Mouse (Mus musculus) midbrain, embryonic 11.5 days (tissue): ENCODE results near the gene Prdx6b. TPM values are rescaled to one million over a fixed set of nuclear protein-coding genes. Genes with fewer than 3 reads are reported as not detected.

Experiments used
- ATAC-seq: fragments of 200-750 bp; cut with Nextera tagmentation; 2 replicates; pipeline ENCODE4 v1.8.0; 2017; ENCODE audit warnings: moderate TSS enrichment, moderate library complexity; ENCODE audit not compliant: low FRiP score
- DNase-seq: peaks from one replicate; pipeline ENCODE4 v3.0.0; 2015; ENCODE audit warnings: low spot score; ENCODE audit errors: missing footprints
- H3K27ac ChIP-seq: fragments of 300-500 bp; sonication (generic); 2 replicates; pipeline ENCODE4 v1.5.1; 2014; ENCODE audit warnings: low read depth, low read length
- H3K27me3 ChIP-seq: fragments of 300-500 bp; sonication (generic); 2 replicates; pipeline ENCODE4 v1.6.1; 2014; ENCODE audit warnings: mild to moderate bottlenecking, low read length, moderate library complexity, mixed read lengths; ENCODE audit not compliant: control insufficient read depth, insufficient read depth
- H3K36me3 ChIP-seq: fragments of 300-500 bp; sonication (generic); 2 replicates; pipeline ENCODE4 v1.6.1; 2014; ENCODE audit warnings: mild to moderate bottlenecking, low read length, moderate library complexity, mixed read lengths; ENCODE audit not compliant: control insufficient read depth, insufficient read depth
- H3K4me1 ChIP-seq: fragments of 300-500 bp; sonication (generic); 2 replicates; pipeline ENCODE4 v1.6.1; 2014; ENCODE audit warnings: low read length; ENCODE audit not compliant: control insufficient read depth, insufficient read depth
- H3K4me2 ChIP-seq: fragments of 300-500 bp; sonication (generic); 2 replicates; pipeline ENCODE4 v1.6.1; 2014; ENCODE audit warnings: mild to moderate bottlenecking, moderate library complexity
- H3K4me3 ChIP-seq: fragments of 300-500 bp; sonication (generic); 2 replicates; pipeline ENCODE4 v1.5.1; 2014; ENCODE audit warnings: low read depth, low read length
- H3K9ac ChIP-seq: fragments of 300-500 bp; sonication (generic); 2 replicates; pipeline ENCODE4 v1.6.1; 2014; ENCODE audit warnings: low read length
- H3K9me3 ChIP-seq: fragments of 300-500 bp; sonication (generic); 2 replicates; pipeline ENCODE4 v1.6.1; 2016; ENCODE audit warnings: low read length; ENCODE audit not compliant: control insufficient read depth
- WGBS: fragments of 180-500 bp; shearing (Covaris S2); extraction: QIAGEN DNeasy Blood & Tissue Kit; methylation state at CpG from one replicate; pipeline ENCODE4 v1.1.7; 2014; 5-methylcytosine and 5-hydroxymethylcytosine counted together
- polyA plus RNA-seq: library from polyadenylated mRNA; unstranded; fragments of >200 nt; fragmentation: Nextera tagmentation; extraction: Ambion mirVana; gene quantifications from 2 replicates; pipeline ENCODE4 v1.2.1, GENCODE M21; 2014

Prdx6b gene
- not detected in 2 replicates for polyA plus RNA-seq

- H3K36me3 ChIP-seq: no peaks in the 10 kb centered on the region
- 88% methylated on average over 8 of the region's 8 CpGs for WGBS
- H3K4me3 ChIP-seq: no peak within 1 kb of the TSS
- no peak within 1 kb of the TSS for H3K27ac ChIP-seq
- H3K27me3 ChIP-seq: no peaks in the 10 kb centered on the region
- ATAC-seq (no peak), DNase-seq (no peak)
- H3K9me3 ChIP-seq: no peaks in the 10 kb centered on the region
- no peak within 1 kb of the TSS for H3K4me2 ChIP-seq
- H3K4me1 ChIP-seq: no peaks in the 10 kb centered on the region
- no peak within 1 kb of the TSS for H3K9ac ChIP-seq
Observed at GRCm38 (mm10) chr2:80292172-80292571, at the start of gene Prdx6b. Gene Prdx6b, plus strand, starts transcription at chr2:80292472.

GRCm38 (mm10) chr2:80247466-80247865 lies 44.8 kb upstream of the Prdx6b start:
- ATAC-seq (no peak), DNase-seq (no peak)
- Histone ChIP-seq H3K27ac (no peak overlapping the region), H3K4me3 (no peak overlapping the region), H3K27me3 (no peaks in the 10 kb centered on the region), H3K36me3 (no peaks in the 10 kb centered on the region), H3K9me3 (no peaks in the 10 kb centered on the region), H3K4me1 (no peaks in the 10 kb centered on the region), H3K9ac (no peak overlapping the region), H3K4me2 (no peak overlapping the region)
- WGBS: 93% methylated on average over 3 of the region's 3 CpGs

GRCm38 (mm10) chr2:80247868-80248267 lies 44.4 kb upstream of the Prdx6b start:
- DNase-seq (no peak), ATAC-seq (no peak)
- Histone ChIP-seq H3K9me3 (no peaks in the 10 kb centered on the region), H3K36me3 (no peaks in the 10 kb centered on the region), H3K4me1 (no peaks in the 10 kb centered on the region), H3K4me2 (no peak overlapping the region), H3K4me3 (no peak overlapping the region), H3K27ac (no peak overlapping the region), H3K27me3 (no peaks in the 10 kb centered on the region), H3K9ac (no peak overlapping the region)

- no peak for ATAC-seq
- Histone ChIP-seq H3K9me3 (no peaks in the 10 kb centered on the region), H3K27me3 (no peaks in the 10 kb centered on the region), H3K4me3 (no peak overlapping the region), H3K4me2 (no peak overlapping the region), H3K27ac (no peak overlapping the region), H3K4me1 (no peaks in the 10 kb centered on the region), H3K9ac (no peak overlapping the region), H3K36me3 (no peaks in the 10 kb centered on the region)
- no peak for DNase-seq
- 92% methylated on average over 3 of the region's 3 CpGs for WGBS
Observed at GRCm38 (mm10) chr2:80259888-80260672, 32.2 kb upstream of the Prdx6b start.

GRCm38 (mm10) chr2:80266894-80267293 lies 25.4 kb upstream of the Prdx6b start:
- ATAC-seq (peak; percentile 63; the same call in 1 of the 2 replicates), DNase-seq (peak; percentile 96)
- H3K27ac ChIP-seq: no peak overlapping the region
- no peak overlapping the region for H3K4me3 ChIP-seq
- 22% methylated on average over 11 of the region's 11 CpGs for WGBS
- no peak overlapping the region for H3K9ac ChIP-seq
- no peaks in the 10 kb centered on the region for H3K4me1 ChIP-seq
- H3K9me3 ChIP-seq: no peaks in the 10 kb centered on the region
- H3K27me3 ChIP-seq: no peaks in the 10 kb centered on the region
- H3K36me3 ChIP-seq: no peaks in the 10 kb centered on the region
- H3K4me2 ChIP-seq: peak overlapping the region; percentile 25; the same call in 1 of the 2 replicates

- no peak overlapping the region for H3K27ac ChIP-seq
Observed at GRCm38 (mm10) chr2:80268053-80268452, 24.2 kb upstream of the Prdx6b start.

GRCm38 (mm10) chr2:80271431-80271830 lies 20.8 kb upstream of the Prdx6b start:
- DNase-seq: no peak
- H3K9ac ChIP-seq: no peak overlapping the region
- ATAC-seq: no peak
- H3K4me3 ChIP-seq: no peak overlapping the region
- no peaks in the 10 kb centered on the region for H3K4me1 ChIP-seq
- no peak overlapping the region for H3K4me2 ChIP-seq
- no peaks in the 10 kb centered on the region for H3K9me3 ChIP-seq
- H3K27me3 ChIP-seq: no peaks in the 10 kb centered on the region
- WGBS: 64% methylated on average over 1 of the region's 1 CpGs
- H3K27ac ChIP-seq: no peak overlapping the region
- no peaks in the 10 kb centered on the region for H3K36me3 ChIP-seq

More at GRCm38 (mm10) chr2:80268053-80268452, 24.2 kb upstream of the Prdx6b start:
- Histone ChIP-seq H3K9me3 (no peaks in the 10 kb centered on the region), H3K36me3 (no peaks in the 10 kb centered on the region), H3K27me3 (no peaks in the 10 kb centered on the region), H3K9ac (no peak overlapping the region), H3K4me2 (no peak overlapping the region), H3K4me1 (no peaks in the 10 kb centered on the region), H3K4me3 (no peak overlapping the region)
- 53% methylated on average over 4 of the region's 4 CpGs for WGBS
- ATAC-seq: peak; percentile 55; the same call in 1 of the 2 replicates
- peak; percentile 87 for DNase-seq

- 89% methylated on average over 3 of the region's 3 CpGs for WGBS
Observed at GRCm38 (mm10) chr2:80273038-80273437, 19.2 kb upstream of the Prdx6b start.

GRCm38 (mm10) chr2:80273763-80274162 lies 18.5 kb upstream of the Prdx6b start:
- WGBS: 81% methylated on average over 4 of the region's 4 CpGs
- no peak overlapping the region for H3K4me3 ChIP-seq
- DNase-seq: no peak
- H3K27me3 ChIP-seq: no peaks in the 10 kb centered on the region
- no peak overlapping the region for H3K27ac ChIP-seq
- no peak overlapping the region for H3K9ac ChIP-seq
- ATAC-seq: no peak
- H3K4me1 ChIP-seq: no peaks in the 10 kb centered on the region
- H3K9me3 ChIP-seq: no peaks in the 10 kb centered on the region
- no peak overlapping the region for H3K4me2 ChIP-seq
- no peaks in the 10 kb centered on the region for H3K36me3 ChIP-seq

More at GRCm38 (mm10) chr2:80273038-80273437, 19.2 kb upstream of the Prdx6b start:
- Histone ChIP-seq H3K9me3 (no peaks in the 10 kb centered on the region), H3K36me3 (no peaks in the 10 kb centered on the region), H3K4me3 (no peak overlapping the region), H3K27ac (no peak overlapping the region), H3K27me3 (no peaks in the 10 kb centered on the region), H3K4me1 (no peaks in the 10 kb centered on the region), H3K4me2 (no peak overlapping the region), H3K9ac (no peak overlapping the region)
- ATAC-seq: no peak
- DNase-seq: no peak
